ENCODE assay signal across 22 mouse cellular contexts in the genomic region with DNA sequence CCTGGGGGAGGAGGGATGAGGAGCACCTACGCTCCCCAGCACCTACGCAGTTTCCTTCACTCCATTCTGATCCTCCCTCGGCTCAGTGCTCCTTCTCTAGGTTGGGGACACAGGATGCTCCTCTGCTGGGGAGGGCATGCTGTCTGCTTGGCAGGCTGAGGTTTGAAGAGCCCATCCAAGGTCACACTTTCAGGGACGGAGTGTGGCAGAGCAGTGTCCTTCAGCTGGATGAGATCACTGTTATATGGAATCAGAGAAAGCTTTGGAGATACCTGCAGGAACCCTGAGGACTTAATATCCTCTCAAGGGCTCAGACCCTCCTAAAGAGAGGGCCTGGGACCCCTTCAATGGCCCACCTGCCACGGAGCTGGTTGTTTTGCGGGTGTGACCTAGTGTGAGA.
DNase-seq lines count a peak whose midpoint lies in the region; ATAC-seq lines count a peak whose summit lies in the region.
"Had no signal": no experiment of that assay in that cellular context is flagged by ENCODE, and none has a peak within 500 bp of the region (broad histone marks: within the 10 kb centered on the region; RNA-seq: fewer than 3 reads in every experiment).

No protein-coding gene starts in this region.

- no peak overlapping the region for H3K4me2 ChIP-seq in midbrain, embryonic 11.5 days
- H3K4me2 ChIP-seq in midbrain, embryonic 16.5 days (ENCODE audit: low read length): no peak overlapping the region
- H3K4me2 ChIP-seq: embryonic facial prominence, embryonic 13.5 days; embryonic facial prominence, embryonic 15.5 days; forebrain, embryonic 12.5 days had no signal

- H3K9me3 ChIP-seq in midbrain, embryonic 11.5 days (ENCODE audit: control insufficient read depth, low read length): no peaks in the 10 kb centered on the region
- H3K9me3 ChIP-seq in midbrain, embryonic 16.5 days (replicated peaks; ENCODE audit: control insufficient read depth, low read length, poor library complexity, severe bottlenecking): no peaks in the 10 kb centered on the region
- H3K9me3 ChIP-seq in heart, embryonic 10.5 days: no peaks in the 10 kb centered on the region
- H3K9me3 ChIP-seq: embryonic facial prominence, embryonic 13.5 days; embryonic facial prominence, embryonic 15.5 days; forebrain, embryonic 10.5 days; forebrain, embryonic 12.5 days had no signal

- H3K9ac ChIP-seq in midbrain, embryonic 11.5 days (ENCODE audit: low read length): no peak overlapping the region
- no peak overlapping the region for H3K9ac ChIP-seq in midbrain, embryonic 16.5 days (ENCODE audit: low read depth, low read length)
- H3K9ac ChIP-seq: embryonic facial prominence, embryonic 13.5 days; embryonic facial prominence, embryonic 15.5 days; forebrain, embryonic 12.5 days had no signal

- WGBS in midbrain, embryonic 11.5 days: 91% methylated on average over 6 of the region's 6 CpGs
- 88% methylated on average over 6 of the region's 6 CpGs for WGBS in midbrain, embryonic 16.5 days
- 81% methylated on average over 6 of the region's 6 CpGs for WGBS in heart, embryonic 10.5 days

- 0 out of 2 replicates have a peak, but pooled peaks cover 2% of the 10 kb centered on the region for H3K4me1 ChIP-seq in midbrain, embryonic 11.5 days (ENCODE audit: control insufficient read depth, insufficient read depth, low read length)
- H3K4me1 ChIP-seq in midbrain, embryonic 16.5 days (ENCODE audit: control insufficient read depth, insufficient read depth, low read length): no peaks in the 10 kb centered on the region
- H3K4me1 ChIP-seq in heart, embryonic 10.5 days: peaks cover 8% of the 10 kb centered on the region; the same call in 1 of the 2 replicates
- H3K4me1 ChIP-seq: embryonic facial prominence, embryonic 15.5 days had no signal

- no peak overlapping the region for H3K27ac ChIP-seq in midbrain, embryonic 11.5 days (ENCODE audit: low read depth, low read length)
- no peak overlapping the region for H3K27ac ChIP-seq in midbrain, embryonic 16.5 days (ENCODE audit: low read length)
- H3K27ac ChIP-seq in heart, embryonic 10.5 days: no peak overlapping the region
- H3K27ac ChIP-seq: embryonic facial prominence, embryonic 13.5 days; embryonic facial prominence, embryonic 15.5 days; forebrain, embryonic 12.5 days had no signal

- H3K36me3 ChIP-seq in midbrain, embryonic 11.5 days (ENCODE audit: control insufficient read depth, insufficient read depth, low read length): no peaks in the 10 kb centered on the region
- H3K36me3 ChIP-seq in midbrain, embryonic 16.5 days (ENCODE audit: control insufficient read depth, insufficient read depth, low read length): no peaks in the 10 kb centered on the region
- H3K36me3 ChIP-seq in heart, embryonic 10.5 days: no peaks in the 10 kb centered on the region
- H3K36me3 ChIP-seq: embryonic facial prominence, embryonic 13.5 days; embryonic facial prominence, embryonic 15.5 days; forebrain, embryonic 10.5 days; forebrain, embryonic 12.5 days had no signal

- no peaks in the 10 kb centered on the region for H3K27me3 ChIP-seq in midbrain, embryonic 11.5 days (ENCODE audit: control insufficient read depth, insufficient read depth, low read length)
- H3K27me3 ChIP-seq in midbrain, embryonic 16.5 days (ENCODE audit: control insufficient read depth, insufficient read depth, low read depth, low read length): no peaks in the 10 kb centered on the region
- peaks cover 45% of the 10 kb centered on the region for H3K27me3 ChIP-seq in heart, embryonic 10.5 days (ENCODE audit: insufficient read depth, poor library complexity, severe bottlenecking)

- peak; percentile 66 for DNase-seq in midbrain, embryonic 11.5 days (ENCODE audit: low spot score, missing footprints)
- DNase-seq in adrenal gland, adult 8-10 months: peak; percentile 72
- DNase-seq in adrenal gland, postnatal 14 days: peak; percentile 64
- peak; percentile 69 to 71 for DNase-seq in adrenal gland, postnatal 36 days
- DNase-seq in left cerebral cortex, adult 9 months (ENCODE audit: low spot score in 2 of 2): no peak
- DNase-seq in heart, embryonic 10.5 days (ENCODE audit: low spot score): no peak
- no peak for DNase-seq in urinary bladder, postnatal 14 days (ENCODE audit: low spot score)
- DNase-seq: cerebellum, adult 11 months; cerebellum, adult 18-20 months; cerebellum, adult 8-10 months; cerebellum, adult 9-11 months; cerebellum, postnatal 14 days; cerebellum, postnatal 36 days; embryo, embryonic 11 days had no signal

- H3K4me3 ChIP-seq in midbrain, embryonic 11.5 days (ENCODE audit: low read depth, low read length): no peak overlapping the region
- H3K4me3 ChIP-seq in midbrain, embryonic 16.5 days (ENCODE audit: low read depth, low read length): no peak overlapping the region
- H3K4me3 ChIP-seq in heart, embryonic 10.5 days: no peak overlapping the region
- H3K4me3 ChIP-seq: embryonic facial prominence, embryonic 13.5 days; embryonic facial prominence, embryonic 15.5 days; erythroblast, embryonic 14.5 days; forebrain, embryonic 10.5 days; forebrain, embryonic 12.5 days had no signal

- no peak for ATAC-seq in midbrain, embryonic 11.5 days (ENCODE audit: low FRiP score)
- no peak for ATAC-seq in midbrain, embryonic 16.5 days
- ATAC-seq: forebrain, embryonic 14.5 days; forebrain, embryonic 16.5 days had no signal

Comparison
In these comparisons a context has a peak if more than half of its experiments do, and no peak if none do; other contexts are left out.
1. DNase-seq: peak in midbrain, embryonic 11.5 days (single experiment), adrenal gland, adult 8-10 months (single experiment), adrenal gland, postnatal 14 days (single experiment) and adrenal gland, postnatal 36 days (2 of 2); none in left cerebral cortex, adult 9 months (0 of 2), heart, embryonic 10.5 days (single experiment) and urinary bladder, postnatal 14 days (single experiment).